Mouse (Mus musculus) kidney, postnatal 25 days (tissue): ENCODE data around the gene Ap1ar.
A peak's percentile ranks its signal among the peaks of the same experiment; 100 is the strongest.

ENCODE experiments used
- DNase-seq, 2 experiments: peaks; one replicate each; pipeline ENCODE4 v3.0.0; 2021; ENCODE audit warnings: mixed read lengths in 2 of 2

Ap1ar gene

DNA sequence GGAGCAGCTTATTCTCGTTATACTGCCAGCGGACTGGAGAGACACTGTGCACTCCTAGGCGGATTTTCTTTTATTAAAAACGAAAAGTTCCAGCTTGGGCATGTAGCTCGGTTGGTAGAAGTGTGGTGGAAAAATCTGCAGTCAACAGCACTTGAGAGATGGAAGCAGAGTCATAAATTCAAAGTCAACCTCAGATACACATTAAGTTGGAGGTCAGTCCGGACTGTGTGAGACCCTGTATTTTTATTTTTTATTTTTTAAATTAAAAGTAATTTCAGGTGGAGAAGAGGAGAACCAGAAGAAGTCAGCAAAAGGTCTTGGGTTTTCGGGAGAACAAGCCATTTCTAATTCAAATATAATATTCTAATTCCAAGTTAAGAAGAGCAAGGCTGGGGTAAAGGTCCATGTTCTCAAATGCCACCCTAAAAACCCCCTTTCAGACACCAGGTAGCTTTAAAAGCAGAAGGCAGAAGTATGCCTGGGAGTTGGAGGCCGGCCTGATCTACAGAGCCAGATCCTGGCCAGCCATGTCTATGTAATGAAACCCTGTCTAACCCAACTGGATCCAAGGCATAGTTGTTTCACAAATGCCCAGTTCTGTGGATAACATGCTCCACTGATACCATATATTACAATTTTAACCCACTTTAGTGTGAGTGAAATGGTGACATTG, 785 bp upstream of the Ap1ar start:
- DNase-seq, result no peak

DNA sequence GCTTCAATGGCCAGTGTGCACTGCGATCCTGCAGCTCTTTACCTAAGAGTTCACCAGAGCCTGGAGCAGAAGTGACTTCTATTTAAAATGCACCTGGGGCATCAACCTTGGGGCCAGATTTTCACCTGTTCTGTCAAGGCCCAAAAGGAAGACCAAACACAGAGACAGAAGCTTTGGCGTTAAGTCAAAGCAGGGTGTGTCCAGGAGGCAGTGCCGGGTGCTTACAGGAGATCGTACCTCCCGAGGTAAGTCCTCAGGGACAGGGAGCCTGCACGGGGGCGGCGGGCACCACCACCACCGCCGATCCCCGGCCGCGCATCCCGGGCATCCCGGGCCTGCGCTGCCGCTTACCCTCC, 547 bp downstream of the Ap1ar start:
- DNase-seq, result no peak

DNA sequence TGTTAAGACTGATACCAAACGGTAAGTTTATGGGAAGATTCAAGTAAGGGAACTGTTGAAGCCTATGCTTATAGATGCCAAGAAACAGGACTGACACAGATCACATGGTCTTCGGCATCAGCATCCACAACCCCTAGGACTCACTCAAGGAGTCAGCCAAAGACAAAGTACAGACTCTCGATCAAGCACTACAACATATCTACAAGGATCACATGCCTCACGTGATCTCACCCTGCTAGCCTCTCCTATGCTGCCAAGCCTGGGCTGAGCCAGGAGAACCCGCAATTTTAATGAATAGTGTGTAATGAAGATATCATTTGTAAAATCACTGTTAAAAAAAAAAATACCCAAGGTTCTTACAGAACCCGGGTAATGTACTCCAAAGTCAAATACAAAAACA, 1.7 kb downstream of the Ap1ar start:
- peak in 1 of 2 experiments; percentile 36 for DNase-seq

DNA sequence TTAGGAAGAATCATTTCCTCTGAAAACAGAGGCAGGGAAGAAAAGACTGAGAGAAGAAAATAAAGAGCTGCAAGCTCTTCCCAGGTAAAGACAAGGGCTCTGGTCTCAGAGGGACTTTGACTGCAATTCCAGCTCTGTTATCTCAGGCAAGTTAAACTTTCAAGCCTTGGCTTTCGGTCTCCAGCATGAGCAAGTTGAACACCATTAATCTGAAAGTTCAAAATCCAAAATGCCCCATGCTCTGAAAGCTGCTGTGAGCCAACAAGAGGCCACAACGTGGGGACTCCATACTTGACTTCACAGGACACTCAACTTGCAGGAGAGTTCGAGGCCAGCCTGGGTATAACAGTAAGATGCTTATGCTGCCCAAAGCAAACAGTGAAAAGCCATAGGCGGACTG, 3.3 kb downstream of the Ap1ar start:
- no peak for DNase-seq

DNA sequence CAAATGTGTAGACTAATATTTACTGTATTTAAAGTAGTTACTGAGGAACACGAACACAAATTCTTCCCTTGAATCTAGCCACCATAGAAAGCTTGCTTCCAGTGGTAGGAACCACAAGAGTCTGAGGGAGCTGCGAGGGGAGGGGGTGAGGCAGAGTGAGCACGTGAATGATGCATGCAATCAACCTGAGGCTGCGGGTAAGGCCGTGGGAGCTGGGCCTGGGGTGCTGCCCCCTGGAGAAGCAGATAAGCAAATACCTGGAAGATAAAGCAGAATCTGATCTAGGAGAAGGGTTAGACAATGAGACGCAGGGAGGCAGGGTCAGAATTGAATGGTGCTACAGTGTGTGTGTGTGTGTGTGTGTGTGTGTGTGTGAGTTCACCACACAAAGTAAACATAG, 6.2 kb downstream of the Ap1ar start:
- DNase-seq, result no peak

DNA sequence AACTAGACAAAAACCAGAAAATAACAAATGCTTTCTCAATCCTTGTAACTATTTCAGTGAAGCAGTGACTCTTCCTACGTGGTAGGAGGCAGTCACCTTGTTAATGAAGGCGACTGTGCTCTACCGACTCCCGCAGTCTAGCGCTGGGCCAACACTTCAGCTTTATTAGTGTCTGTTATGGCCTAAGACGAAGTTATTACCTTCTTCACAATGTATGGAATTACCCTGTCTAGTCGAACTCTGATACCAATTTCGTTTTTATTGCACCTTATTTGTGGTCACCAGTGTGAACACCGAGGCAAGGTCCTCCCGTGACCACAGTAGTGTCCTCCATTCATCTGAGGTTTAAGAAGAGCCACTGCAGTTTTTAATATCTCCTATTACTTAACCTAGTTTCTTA, 7.1 kb downstream of the Ap1ar start:
- no peak for DNase-seq

DNA sequence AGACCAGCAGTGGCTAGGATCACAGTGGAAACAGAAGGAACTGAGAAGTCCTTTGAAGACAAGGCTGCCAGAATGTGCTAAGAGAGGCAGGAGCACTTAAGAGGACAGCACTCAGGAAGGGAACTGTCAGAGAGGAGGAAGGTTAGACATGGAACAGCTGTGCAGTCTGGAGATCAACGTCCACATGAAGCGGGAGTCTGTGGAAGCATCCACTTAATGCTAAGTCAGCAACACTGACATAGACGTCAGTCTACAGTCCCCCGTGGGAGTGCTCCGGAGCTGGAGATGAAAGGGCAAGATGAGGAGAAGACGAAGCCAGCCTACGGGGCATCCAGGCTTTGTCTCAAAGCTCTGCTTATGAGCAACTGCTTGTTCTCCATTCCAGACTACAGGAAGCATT, 10.2 kb downstream of the Ap1ar start:
- DNase-seq, result peak; percentile 46 to 79

DNA sequence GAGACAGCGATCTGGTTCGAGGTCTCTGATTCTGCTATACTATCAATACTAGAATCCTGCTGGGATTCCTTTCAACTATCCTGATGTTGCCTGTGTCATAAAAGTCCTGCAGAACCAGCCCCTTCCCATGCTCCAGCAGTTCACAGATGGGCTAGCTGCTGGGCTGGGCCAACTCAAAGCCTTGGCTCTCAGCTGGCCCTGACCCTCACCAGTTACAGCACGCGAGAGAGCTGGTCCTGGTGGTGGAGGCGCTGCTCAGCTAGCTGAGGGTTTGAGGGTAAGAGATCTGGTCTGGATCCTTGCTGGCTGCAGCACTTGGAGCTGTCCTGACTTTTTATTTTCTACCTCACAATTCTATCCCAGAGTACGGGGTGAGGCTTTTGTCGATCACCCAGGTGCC, 10.8 kb downstream of the Ap1ar start:
- no peak for DNase-seq

DNA sequence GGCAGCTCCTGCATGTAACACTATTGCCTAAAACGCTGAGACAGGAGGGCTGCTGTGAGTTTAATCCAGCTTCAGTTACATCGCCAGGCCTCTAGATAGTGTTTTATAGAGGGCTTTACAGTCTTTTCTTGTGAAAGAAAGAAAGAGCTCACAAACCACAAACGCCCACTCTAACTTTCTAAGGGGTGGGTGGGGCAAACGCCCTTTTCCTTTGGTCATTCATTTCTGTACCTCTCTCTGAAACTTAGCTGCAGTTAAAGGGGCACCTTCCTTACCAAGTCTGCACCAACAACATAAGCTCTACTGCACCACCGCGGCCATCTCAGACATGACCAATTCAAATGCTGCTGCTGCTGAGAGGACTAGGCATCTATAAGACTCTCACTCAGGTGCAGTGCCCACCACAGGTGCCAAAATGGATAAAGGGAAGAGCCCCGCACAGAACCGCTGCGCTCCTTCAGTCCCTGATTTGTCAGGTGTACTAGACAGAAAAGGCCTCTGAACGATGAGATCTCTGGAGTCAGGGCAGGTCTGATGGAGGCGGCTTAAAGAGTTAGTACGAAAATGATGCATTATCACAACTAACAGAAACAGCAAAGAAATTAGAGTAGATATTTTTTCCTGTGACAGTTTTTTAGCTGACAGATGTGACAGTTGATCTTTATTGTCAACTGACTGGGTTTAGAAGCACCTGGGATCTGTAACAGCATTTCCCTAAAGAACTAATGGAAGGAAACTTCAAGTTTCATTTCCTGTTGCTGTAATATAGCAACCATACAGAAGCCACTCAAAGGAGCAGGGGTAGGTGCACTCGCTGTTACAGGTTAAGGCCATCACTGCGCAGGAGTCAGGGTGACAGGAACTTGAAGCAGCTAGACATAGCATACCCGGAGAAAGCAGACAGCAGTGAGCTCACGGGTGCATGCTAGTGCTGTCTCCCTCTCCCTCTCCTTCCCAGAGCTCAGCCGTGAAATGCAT, 13.1 kb downstream of the Ap1ar start:
- DNase-seq, result no peak

DNA sequence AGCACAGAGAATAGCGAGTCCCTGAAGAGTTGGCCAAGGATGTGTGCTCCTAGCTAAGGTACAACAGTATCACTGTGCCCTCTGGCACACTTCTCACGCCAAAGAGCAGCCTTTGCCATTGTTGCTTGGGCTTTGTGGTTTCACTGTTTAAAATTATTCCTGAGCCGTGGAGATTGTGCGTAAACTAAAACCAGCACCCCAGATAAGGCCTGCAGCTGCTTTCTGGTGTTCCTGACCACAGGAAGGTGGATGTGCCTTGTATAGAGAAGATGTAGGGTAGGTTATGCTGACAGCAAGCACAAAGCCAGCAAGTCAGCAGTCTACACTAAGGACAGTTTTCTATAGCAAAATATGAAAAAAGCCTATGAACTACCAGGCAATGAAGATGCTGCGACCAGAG, 16.1 kb downstream of the Ap1ar start:
- no peak for DNase-seq

DNA sequence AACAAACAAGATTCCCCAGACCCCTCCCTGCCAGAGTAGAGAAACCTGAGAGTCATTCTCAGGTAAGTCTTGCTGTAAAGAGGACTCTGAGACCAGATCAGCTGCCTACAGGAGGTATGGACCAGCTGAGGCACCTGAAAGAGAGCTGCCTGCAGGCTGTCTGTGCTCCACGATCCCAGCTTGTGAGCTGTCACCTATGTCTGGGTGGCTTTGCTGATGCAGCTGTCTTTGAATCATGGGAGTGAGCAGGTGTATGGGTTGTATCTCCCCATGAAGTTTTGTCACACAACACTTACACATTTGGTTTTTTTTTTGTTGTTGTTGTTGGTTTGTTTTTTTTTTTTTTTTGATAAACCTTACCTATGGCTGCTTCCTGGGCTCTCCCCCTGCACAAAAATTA, 16.9 kb downstream of the Ap1ar start:
- no peak for DNase-seq

DNA sequence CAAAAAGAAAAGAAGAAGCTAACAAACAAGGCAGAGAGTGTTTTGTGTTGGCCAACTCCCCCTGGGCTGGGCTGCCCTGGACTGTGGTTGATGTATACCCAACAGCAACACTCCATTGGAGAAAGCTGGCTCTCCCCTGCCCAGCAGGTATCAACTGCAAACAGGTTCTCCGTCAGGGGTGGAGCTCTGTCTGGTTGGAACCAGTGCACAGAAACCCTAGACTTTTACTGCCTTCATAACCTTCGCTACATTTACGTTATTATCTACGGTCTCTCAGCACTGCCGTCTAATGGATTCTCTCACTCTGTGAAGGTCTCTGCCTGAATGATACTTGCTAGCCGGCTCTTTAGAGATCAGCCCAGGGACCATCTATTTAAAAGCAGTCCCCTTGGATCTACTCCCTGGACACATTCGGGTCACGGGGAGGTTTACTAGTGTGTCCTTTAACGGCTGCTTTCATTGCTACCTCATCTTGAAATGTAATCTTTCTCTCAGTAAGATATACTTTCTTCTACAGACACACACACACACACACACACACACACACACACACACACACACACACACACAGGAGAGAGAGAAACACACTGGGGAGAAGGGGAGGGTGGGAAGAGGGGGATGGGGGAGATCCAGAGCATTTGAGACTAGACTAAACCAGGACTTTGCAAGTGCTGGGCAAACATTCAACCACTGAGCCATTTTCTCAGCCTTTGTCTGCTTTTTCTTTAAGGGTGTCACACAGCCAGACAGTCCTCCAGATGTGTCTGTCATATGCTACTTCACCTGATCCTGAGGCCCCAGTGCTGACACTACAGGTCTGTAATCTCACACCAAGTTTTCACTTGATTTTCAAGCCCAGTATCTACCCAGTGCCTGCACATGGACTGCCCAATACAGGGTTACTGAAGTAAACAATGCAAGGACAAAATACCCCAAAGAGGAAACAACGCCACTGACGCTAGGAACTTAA, 18.3 kb downstream of the Ap1ar start:
- DNase-seq, result peak; percentile 18 to 72

DNA sequence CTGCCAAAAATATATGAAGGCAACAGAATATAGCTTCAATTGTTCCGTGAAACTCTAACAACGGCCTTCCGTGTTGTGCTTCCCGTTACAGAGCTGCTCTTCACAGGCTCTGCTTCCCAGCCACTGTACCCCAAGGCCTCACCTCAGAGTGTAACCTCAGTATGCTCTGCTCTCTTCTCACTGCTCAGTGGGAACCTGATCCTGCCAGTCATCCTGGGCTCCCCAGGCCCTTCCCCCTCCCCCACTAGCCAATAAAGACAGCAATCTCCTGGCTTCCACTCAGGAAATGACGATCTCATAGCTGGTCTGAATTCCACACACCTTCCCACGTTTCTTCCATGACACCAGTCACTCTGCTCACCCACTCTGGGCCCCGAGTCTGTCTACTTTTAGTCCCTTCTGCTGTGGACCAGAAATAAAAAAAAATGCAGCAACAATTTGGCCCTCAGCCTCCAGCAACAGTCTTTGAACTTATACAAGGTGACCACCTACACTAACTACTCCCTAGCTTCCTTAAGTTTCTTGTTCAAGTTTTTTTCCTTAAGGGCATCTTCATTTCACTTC, 20.1 kb downstream of the Ap1ar start:
- DNase-seq, result no peak

DNA sequence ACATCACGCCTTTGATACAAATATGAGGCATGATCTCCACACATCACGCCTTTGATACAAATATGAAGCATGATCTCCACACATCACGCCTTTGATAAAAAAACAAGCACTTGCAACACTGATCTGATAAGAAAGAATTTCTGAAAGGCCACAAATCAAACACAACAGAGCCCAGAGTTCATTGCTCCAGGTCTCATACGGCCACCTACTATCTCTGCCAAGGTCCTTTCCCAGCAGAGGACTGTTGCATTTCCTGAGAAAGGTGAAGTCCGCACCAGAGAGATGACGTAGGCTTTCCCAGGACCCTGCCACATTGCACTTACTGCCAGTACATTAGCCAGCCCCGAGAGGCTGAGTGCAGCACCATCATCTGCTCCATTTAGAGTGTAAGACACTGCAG, 28.2 kb downstream of the Ap1ar start:
- no peak for DNase-seq

DNA sequence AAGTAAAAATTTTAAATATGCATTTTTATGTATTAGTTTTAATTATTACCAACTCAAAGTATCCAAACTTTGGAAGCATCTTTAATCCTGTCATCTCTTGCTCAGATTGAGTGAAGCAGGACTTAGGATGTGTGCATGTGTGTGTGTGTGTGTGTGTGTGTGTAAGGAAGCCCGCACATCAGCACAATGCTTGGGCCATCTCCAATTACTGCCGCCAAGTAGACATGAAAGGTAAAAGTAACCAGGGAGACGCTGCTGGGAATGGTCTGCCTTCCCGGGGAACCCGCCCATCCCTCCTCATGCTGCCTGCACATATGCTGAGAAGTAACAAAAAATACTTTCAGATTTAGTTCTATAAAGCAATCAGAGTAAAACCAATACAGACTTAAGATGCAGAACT, 29.5 kb downstream of the Ap1ar start:
- no peak for DNase-seq

DNA sequence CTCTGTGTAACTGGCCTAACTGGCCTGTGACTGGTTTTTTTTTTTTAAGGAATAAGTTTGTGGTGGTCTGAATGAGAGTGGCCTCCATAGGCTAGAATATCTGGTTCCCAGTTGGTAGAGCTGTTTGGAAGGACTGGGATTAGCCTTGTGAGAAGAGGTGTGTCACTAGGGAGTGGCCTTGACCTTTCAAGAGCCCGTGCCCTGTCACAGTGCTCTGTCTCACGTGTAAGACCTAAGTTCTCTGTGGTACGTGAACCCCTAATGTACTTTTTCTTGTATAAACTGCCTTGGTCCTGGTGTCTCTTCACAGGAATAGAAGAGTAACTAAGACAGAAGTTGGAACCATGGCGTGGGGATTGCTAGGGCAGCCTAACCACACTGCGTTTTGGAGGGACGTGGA, 31.3 kb downstream of the Ap1ar start:
- DNase-seq, result no peak

DNA sequence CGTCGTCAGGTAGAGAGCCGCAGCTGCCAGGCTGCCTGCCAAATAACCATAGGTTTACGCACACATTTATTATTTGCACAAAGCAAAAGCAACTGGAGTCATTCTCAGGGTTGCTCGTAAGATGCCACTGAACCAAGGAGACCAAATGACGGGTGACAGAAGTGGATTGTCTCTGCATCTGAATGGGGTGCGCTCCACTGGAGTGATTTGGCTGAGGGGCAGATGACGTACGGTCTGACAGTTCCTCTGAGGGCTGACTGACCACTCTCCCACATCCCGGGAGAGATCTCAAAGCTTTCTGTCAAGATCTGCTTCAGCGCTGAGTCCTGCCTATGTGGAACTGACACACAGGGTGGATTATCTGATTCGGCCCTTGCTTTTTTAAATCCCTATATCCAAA, 32.3 kb downstream of the Ap1ar start:
- DNase-seq, result no peak

DNA sequence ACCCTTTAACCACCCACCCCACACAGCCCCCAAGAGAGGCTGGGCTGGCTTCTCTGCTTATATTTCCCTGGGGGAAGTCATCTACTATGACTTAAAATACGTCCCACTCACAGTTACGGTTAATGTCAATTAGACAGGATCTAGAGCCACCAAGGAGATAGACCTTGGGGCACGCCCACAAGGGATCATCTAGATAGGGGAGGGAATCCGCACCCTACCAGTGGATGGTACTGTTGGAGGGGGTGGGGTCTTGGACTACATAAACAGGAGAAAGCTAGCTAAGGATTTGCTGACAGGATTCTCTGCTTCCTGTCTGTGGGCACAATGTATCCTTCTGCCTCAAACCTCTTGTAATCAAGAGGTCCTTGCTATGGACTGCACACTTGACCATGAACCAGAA, 32.9 kb downstream of the Ap1ar start:
- DNase-seq, result no peak

DNA sequence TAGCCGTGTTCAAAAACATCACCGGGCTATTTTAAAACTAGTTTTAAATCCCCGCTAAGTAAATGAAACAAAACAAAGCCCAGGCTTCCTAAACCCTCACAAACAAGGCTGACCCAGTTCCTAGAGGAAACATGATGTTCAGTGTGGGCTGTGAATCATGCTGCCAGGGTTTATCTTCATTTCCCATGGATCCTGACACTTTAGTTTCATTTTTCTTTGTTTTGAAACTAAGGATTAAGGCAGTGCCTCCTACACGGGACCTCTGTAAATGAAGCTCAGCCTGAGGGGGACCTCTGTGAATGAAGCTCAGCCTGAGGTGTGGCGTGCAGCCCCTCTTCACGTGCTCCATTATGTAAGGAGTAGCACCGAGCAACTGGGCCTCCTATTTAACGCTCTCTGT, 34.5 kb downstream of the Ap1ar start:
- no peak for DNase-seq

DNA sequence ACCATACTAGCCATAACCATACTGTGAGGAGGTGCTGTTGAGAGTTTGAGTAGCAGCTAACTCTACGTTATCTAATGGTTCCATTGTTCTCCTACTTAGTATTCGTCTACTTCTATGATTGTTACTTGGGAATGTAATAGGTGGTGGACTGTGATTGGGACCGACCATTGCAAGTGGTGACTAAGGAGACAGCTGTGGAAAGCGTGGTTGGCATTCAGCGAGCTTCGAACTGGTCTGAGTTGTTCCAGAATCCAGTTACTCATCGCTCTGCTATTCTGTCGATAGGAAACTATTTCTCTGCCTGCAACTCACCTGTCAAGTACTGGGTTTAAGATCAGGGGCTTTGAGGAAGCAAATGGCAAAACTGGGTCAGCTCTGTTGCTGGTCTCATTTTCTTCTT, 36.2 kb downstream of the Ap1ar start:
- no peak for DNase-seq

DNA sequence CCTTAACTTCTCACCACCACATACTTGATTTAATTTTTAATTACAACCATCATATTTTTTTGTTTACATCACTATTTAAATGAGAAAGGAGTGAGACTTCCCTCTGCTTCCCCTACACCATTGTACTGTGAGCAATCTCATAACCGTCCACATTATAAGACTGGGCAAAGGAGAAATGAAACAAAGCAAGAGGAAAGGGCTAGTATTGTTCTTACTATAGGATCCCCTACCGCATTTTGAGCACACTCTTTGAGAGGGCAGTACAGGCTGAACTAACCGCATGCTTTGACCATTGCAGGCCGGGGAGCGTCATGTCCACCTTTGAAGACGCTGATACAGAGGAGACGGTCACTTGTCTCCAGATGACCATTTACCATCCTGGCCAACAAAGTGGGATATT, 41.1 kb downstream of the Ap1ar start:
- no peak for DNase-seq

DNA sequence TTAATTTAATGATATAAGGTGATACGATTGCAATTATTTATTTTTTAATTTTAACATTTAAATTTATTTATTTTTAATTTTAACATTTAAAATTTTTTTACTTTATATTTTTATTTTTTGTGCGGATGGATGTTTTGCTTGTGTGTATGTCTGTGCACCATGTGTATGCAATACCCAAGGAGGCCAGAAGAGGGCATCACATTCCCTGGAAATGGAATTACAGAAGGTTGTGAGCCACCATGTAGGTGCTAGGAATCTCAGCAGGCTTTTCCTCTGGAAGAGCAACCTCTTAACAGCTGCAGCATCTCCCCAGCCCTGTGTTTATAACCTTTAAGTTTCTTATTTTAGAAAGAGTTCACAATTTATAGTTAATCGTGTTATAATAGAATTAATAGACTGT, 41.6 kb downstream of the Ap1ar start:
- no peak for DNase-seq

DNA sequence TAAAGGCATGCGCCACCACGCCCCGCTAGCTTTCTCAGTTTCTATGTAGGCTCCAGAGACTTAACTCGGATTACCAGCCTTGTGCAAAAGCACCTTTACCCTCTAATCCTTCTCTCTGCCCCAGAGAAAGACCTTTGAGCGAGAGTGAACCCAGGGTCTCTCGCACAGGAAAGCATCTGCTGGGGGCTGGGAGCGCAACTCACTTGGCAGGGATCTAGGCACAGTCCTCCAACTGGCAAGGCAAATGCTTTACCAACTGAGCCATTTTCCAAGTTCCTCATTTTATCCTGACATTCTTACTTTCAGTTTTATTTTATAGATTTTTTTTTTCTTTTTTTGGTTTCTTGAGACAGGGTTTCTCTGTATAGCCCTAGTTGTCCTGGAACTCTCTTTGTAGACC, 44.3 kb downstream of the Ap1ar start:
- DNase-seq, result no peak
